Mouse (Mus musculus) embryonic fibroblast, embryonic 13.5 days (primary cell): Measurements from ENCODE around the gene Fchsd2. TPM values are rescaled to one million over a fixed set of nuclear protein-coding genes. Genes with fewer than 3 reads are reported as not detected.

ENCODE experiments used
- H3K27ac ChIP-seq: 2 replicates; pipeline ENCODE4 v1.5.1; 2012; ENCODE audit warnings: low read length, control low read depth, inconsistent platforms; ENCODE audit not compliant: insufficient read depth
- H3K4me1 ChIP-seq: 2 replicates; pipeline ENCODE4 v1.6.1; 2011; ENCODE audit warnings: low read length; ENCODE audit not compliant: control insufficient read depth, insufficient read depth
- H3K4me3 ChIP-seq: 2 replicates; pipeline ENCODE4 v1.5.1; 2011; ENCODE audit warnings: mild to moderate bottlenecking, control low read depth, low read length; ENCODE audit not compliant: insufficient read depth
- CTCF ChIP-seq: IDR thresholded peaks from 2 replicates; pipeline ENCODE4 v1.5.1; 2011; ENCODE audit warnings: mild to moderate bottlenecking, control low read depth, low read length, moderate library complexity, borderline replicate concordance; ENCODE audit not compliant: insufficient read depth
- POLR2A ChIP-seq: IDR thresholded peaks from 2 replicates; pipeline ENCODE4 v1.6.1; 2011; ENCODE audit warnings: low read depth, mild to moderate bottlenecking, control low read depth, low read length, moderate library complexity
- polyA plus RNA-seq: library from polyadenylated mRNA; stranded (reverse); fragments of >200 nt; gene quantifications from 2 replicates; pipeline ENCODE4 v1.2.4, GENCODE M21; 2011; ENCODE audit warnings: low read depth; ENCODE audit not compliant: missing spikeins, insufficient read length

The Fchsd2 gene
- polyA plus RNA-seq, 1 experiment, result 29.0 TPM

- TF ChIP-seq POLR2A (peak; percentile 32; the same call in 1 of the 2 replicates), CTCF (no peak)
- peaks cover 3% of the 10 kb centered on the region; the same call in 1 of the 2 replicates for H3K4me1 ChIP-seq
- peak overlapping the region; percentile 93 for H3K4me3 ChIP-seq
- H3K27ac ChIP-seq, result peak overlapping the region; percentile 76
Observed at GRCm38 (mm10) chr7:101109006-101109855, 16.6 kb downstream of the Fchsd2 start.

DNA sequence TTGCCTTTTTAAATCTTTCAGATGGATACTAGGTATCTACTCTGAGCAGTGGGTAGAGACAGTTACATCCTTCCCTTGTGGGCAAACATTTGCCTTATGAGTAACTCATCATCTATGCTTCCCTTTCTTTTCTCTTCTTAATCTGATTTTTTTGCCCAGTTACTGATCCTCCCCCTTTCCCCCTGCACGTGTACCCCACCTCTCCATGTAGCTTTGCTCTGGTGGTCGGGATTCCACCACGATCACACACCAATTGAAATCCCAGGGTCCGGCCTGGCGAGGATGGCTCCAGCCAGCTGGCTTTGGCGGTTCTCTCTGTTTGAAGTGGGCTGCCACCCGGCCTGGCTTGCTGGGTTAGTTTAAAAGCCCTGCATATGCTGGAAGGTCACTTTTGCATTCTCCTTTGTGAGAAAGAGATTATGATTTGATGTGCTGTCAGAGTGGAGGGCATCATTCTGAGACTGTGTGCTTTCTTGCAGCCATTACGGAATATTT lies 17.2 kb downstream of the Fchsd2 start:
- TF ChIP-seq POLR2A, result no peak
- TF ChIP-seq CTCF, result no peak
- Histone ChIP-seq H3K27ac (no peak overlapping the region), H3K4me1 (peaks cover 3% of the 10 kb centered on the region; the same call in 1 of the 2 replicates), H3K4me3 (peak overlapping the region; percentile 93)

GRCm38 (mm10) chr7:101113410-101113809 lies 20.7 kb downstream of the Fchsd2 start:
- TF ChIP-seq POLR2A (no peak), CTCF (no peak)
- Histone ChIP-seq H3K4me1 (no peaks in the 10 kb centered on the region; the same call in 1 of the 2 replicates), H3K4me3 (no peak overlapping the region), H3K27ac (no peak overlapping the region)

DNA sequence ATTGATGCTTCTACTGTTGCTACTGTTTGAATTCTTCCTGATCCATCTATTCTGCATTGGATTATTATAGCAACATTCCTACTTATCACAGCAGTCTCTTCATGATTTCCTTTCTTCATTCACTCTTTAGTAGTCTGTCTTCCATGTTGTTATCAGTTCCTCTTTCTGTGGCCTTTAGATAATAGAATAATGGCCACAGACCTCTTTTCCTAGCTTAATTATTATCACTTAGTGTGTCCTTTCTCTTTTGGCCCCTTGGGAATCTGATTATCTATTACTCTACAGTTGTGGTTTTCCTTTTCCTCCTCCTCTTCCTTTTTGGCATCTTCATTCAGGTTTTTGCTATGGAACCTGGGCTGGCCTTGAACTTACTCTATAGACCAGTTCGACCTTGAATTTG lies 21.7 kb downstream of the Fchsd2 start:
- Histone ChIP-seq H3K4me3 (no peak overlapping the region), H3K27ac (no peak overlapping the region)

GRCm38 (mm10) chr7:101119391-101119790 lies 26.7 kb downstream of the Fchsd2 start:
- Histone ChIP-seq H3K4me3 (no peak overlapping the region), H3K27ac (no peak overlapping the region), H3K4me1 (no peaks in the 10 kb centered on the region)
- TF ChIP-seq CTCF (no peak), POLR2A (no peak)

More for the DNA sequence above, 21.7 kb downstream of the Fchsd2 start:
- H3K4me1 ChIP-seq, result no peaks in the 10 kb centered on the region; the same call in 1 of the 2 replicates
- TF ChIP-seq POLR2A (no peak), CTCF (no peak)

DNA sequence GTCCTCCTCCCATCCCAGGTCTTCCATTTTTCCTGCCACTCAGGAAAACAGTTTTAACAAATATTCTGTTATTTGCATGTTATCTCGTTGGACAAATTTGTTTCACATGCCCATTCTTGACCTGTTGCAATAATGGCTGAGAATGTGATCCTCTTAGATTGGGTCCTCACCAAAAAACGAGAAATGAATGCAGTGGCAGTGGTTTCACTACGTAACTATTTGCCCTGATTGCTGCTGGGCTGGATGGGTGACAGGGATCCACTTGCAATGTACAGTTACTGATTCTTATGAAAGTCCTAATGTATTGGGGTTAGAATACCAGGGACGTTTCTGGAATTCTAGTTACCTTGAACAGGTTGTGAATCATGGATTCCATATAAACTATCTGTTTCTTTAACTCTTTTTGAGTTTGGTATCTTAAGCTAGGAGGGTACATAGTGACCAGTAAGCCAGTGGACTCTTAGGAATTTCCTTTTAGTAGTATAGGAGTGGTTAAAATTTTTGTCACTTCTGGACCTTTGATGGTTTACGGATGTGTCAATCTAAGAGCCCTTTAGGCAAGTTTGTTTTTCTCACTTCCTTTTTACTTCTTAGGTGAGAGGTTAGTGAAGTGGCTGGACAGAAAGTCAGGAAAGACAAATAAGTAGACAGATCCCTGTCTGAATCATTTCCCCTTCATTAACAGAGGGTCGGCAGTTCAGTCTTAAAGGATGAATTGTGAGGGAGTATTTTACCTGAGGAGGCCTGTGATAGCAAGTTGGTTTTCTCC lies 31.1 kb downstream of the Fchsd2 start:
- Histone ChIP-seq H3K4me3 (no peak overlapping the region), H3K4me1 (no peaks in the 10 kb centered on the region), H3K27ac (no peak overlapping the region)
- TF ChIP-seq CTCF (no peak), POLR2A (no peak)

- no peak overlapping the region for H3K4me3 ChIP-seq
- no peak overlapping the region for H3K27ac ChIP-seq
- H3K4me1 ChIP-seq, result no peaks in the 10 kb centered on the region
- TF ChIP-seq CTCF (no peak), POLR2A (no peak)
Observed at GRCm38 (mm10) chr7:101127737-101128136, 35.1 kb downstream of the Fchsd2 start.

DNA sequence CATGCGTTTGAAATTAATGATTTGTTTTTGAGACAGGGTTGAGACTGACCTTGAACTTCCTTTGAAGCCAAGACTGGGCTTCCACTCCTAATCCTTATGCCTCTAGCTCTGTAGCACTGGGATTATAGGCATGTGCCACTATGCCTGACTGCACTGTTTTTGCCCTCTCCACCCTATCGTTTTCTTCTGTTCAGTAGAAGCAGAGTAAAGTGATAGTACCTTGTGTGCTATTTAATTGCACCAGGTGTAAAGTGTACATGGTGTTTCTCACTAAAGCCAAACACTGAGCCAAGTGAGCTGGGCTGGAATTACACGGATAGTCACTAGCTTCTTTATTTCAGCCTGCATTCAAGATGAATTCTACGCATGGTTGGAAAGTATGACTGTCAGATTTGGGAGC lies 35.9 kb downstream of the Fchsd2 start:
- TF ChIP-seq CTCF (no peak), POLR2A (no peak)
- no peak overlapping the region for H3K4me3 ChIP-seq
- H3K4me1 ChIP-seq, result no peaks in the 10 kb centered on the region
- H3K27ac ChIP-seq, result no peak overlapping the region

GRCm38 (mm10) chr7:101130646-101131045 lies 38.0 kb downstream of the Fchsd2 start:
- no peak for TF ChIP-seq CTCF
- no peak for TF ChIP-seq POLR2A
- no peak overlapping the region for H3K4me3 ChIP-seq
- no peak overlapping the region for H3K27ac ChIP-seq
- H3K4me1 ChIP-seq, result no peaks in the 10 kb centered on the region
